Mouse (Mus musculus) ovary, postnatal 10 days (tissue): ENCODE measurements at regions not wholly inside any gene's neighbourhood (a gene's known extent, or its start where the extent isn't known, plus 50 kb on each side); places are given as distances from the start of the nearest gene placed in this dataset.
A peak's percentile ranks its signal among the peaks of the same experiment; 100 is the strongest.

Experiments used
- DNase-seq: peaks from one replicate; pipeline ENCODE4 v3.0.0; 2022; ENCODE audit warnings: low spot score

GRCm38 (mm10) chr9:102782926-102783850 lies 51.5 kb upstream of the Ryk start:
- DNase-seq = no peak

- DNase-seq = peak; percentile 85
These were observed 50.2 kb upstream of the Ryk start for GRCm38 (mm10) chr9:102784329-102785026.
